Mouse (Mus musculus): ENCODE results near the gene Gm609. TPM values are rescaled to one million over a fixed set of nuclear protein-coding genes. Genes with fewer than 3 reads are reported as not detected.
"Not testable (repeated sequence)": the region's sequence is repeated elsewhere in the genome, so short reads cannot be mapped to it uniquely, and the experiment has no call there.

Gene Gm609
- polyA plus RNA-seq, 1 experiment from 2014 or later = not detected

GRCm38 (mm10) chr16:45427651-45428050, 65.1 kb downstream of the Gm609 start:
- WGBS (ENCODE audit: insufficient replicate concordance) = 72% methylated on average over 9 of the region's 9 CpGs
- Histone ChIP-seq H3K9me3 (replicated peaks) (no peaks in the 10 kb centered on the region), H3K27me3 (no peaks in the 10 kb centered on the region), H3K9ac (no peak overlapping the region), H3K36me3 (replicated peaks) (no peaks in the 10 kb centered on the region), H3K4me3 (replicated peaks) (no peak overlapping the region), H3K4me1 (replicated peaks) (no peaks in the 10 kb centered on the region), H3K4me2 (no peak overlapping the region), H3K27ac (replicated peaks) (no peak overlapping the region)
- ATAC-seq (ENCODE audit: insufficient read depth) = no peak

GRCm38 (mm10) chr16:45413497-45413896, 79.3 kb downstream of the Gm609 start:
- H3K27ac ChIP-seq (replicated peaks) = no peak overlapping the region

GRCm38 (mm10) chr16:45409064-45409446, 83.7 kb downstream of the Gm609 start:
- H3K9me3 ChIP-seq (replicated peaks); H3K4me1 ChIP-seq (replicated peaks); H3K9ac ChIP-seq; ATAC-seq (ENCODE audit: insufficient read depth); H3K4me3 ChIP-seq (replicated peaks); H3K27ac ChIP-seq (replicated peaks); H3K36me3 ChIP-seq (replicated peaks): not testable (repeated sequence)
- H3K27me3 ChIP-seq = peaks cover 15% of the 10 kb centered on the region
- H3K4me2 ChIP-seq = peak overlapping the region; percentile 55
- 27% methylated on average over 7 of the region's 7 CpGs for WGBS (ENCODE audit: insufficient replicate concordance)

More at GRCm38 (mm10) chr16:45413497-45413896, 79.3 kb downstream of the Gm609 start:
- Histone ChIP-seq H3K36me3 (replicated peaks) (no peaks in the 10 kb centered on the region), H3K9me3 (replicated peaks) (no peaks in the 10 kb centered on the region), H3K4me1 (replicated peaks) (no peaks in the 10 kb centered on the region), H3K9ac (no peak overlapping the region), H3K27me3 (peaks cover 6% of the 10 kb centered on the region), H3K4me2 (no peak overlapping the region), H3K4me3 (replicated peaks) (no peak overlapping the region)
- no peak for ATAC-seq (ENCODE audit: insufficient read depth)

GRCm38 (mm10) chr16:45408425-45409063, 84.2 kb downstream of the Gm609 start, which contains the start of gene Cd200:
TSS of gene Cd200 (minus strand) at chr16:45409053.
- ATAC-seq (ENCODE audit: insufficient read depth) = no peak
- H3K36me3 ChIP-seq (replicated peaks) = no peaks in the 10 kb centered on the region
- H3K27ac ChIP-seq (replicated peaks) = no peak within 1 kb of the TSS
- H3K9me3 ChIP-seq (replicated peaks) = no peaks in the 10 kb centered on the region
- peaks cover 15% of the 10 kb centered on the region for H3K27me3 ChIP-seq
- H3K4me2 ChIP-seq = peak within 1 kb of the TSS; percentile 55
- H3K4me3 ChIP-seq (replicated peaks) = peak within 1 kb of the TSS; percentile 36
- H3K4me1 ChIP-seq (replicated peaks) = no peaks in the 10 kb centered on the region
- 1% methylated on average over 28 of the region's 28 CpGs for WGBS (ENCODE audit: insufficient replicate concordance)
- H3K9ac ChIP-seq = no peak within 1 kb of the TSS

GRCm38 (mm10) chr16:45407645-45408400, 84.9 kb downstream of the Gm609 start:
- Histone ChIP-seq H3K4me1 (replicated peaks) (no peaks in the 10 kb centered on the region), H3K27me3 (peaks cover 15% of the 10 kb centered on the region), H3K9me3 (replicated peaks) (no peaks in the 10 kb centered on the region), H3K27ac (replicated peaks) (no peak overlapping the region), H3K36me3 (replicated peaks) (no peaks in the 10 kb centered on the region), H3K9ac (no peak overlapping the region), H3K4me2 (0 out of 2 replicates have a peak overlapping the region, but pooled peaks have one; percentile 55), H3K4me3 (replicated peaks) (peak overlapping the region; percentile 36; the same call in 1 of the 2 replicates)
- no peak for ATAC-seq (ENCODE audit: insufficient read depth)
- 33% methylated on average over 9 of the region's 9 CpGs for WGBS (ENCODE audit: insufficient replicate concordance)

GRCm38 (mm10) chr16:45407091-45407490, 85.7 kb downstream of the Gm609 start:
- H3K9me3 ChIP-seq (replicated peaks) = no peaks in the 10 kb centered on the region
- no peaks in the 10 kb centered on the region for H3K36me3 ChIP-seq (replicated peaks)
- H3K4me3 ChIP-seq (replicated peaks) = no peak overlapping the region
- no peak for ATAC-seq (ENCODE audit: insufficient read depth)
- peaks cover 15% of the 10 kb centered on the region for H3K27me3 ChIP-seq
- no peak overlapping the region for H3K27ac ChIP-seq (replicated peaks)
- H3K4me1 ChIP-seq (replicated peaks) = no peaks in the 10 kb centered on the region
- no peak overlapping the region for H3K4me2 ChIP-seq
- H3K9ac ChIP-seq = no peak overlapping the region
- WGBS (ENCODE audit: insufficient replicate concordance) = 70% methylated on average over 5 of the region's 5 CpGs

- 0 out of 2 replicates have a peak, but pooled peaks cover 4% of the 10 kb centered on the region for H3K27me3 ChIP-seq
- no peak overlapping the region for H3K9ac ChIP-seq
- no peak overlapping the region for H3K4me2 ChIP-seq
- 43% methylated on average over 2 of the region's 2 CpGs for WGBS (ENCODE audit: insufficient replicate concordance)
- no peaks in the 10 kb centered on the region for H3K9me3 ChIP-seq (replicated peaks)
- no peaks in the 10 kb centered on the region for H3K36me3 ChIP-seq (replicated peaks)
- H3K4me3 ChIP-seq (replicated peaks) = no peak overlapping the region
- H3K4me1 ChIP-seq (replicated peaks) = no peaks in the 10 kb centered on the region
- no peak for ATAC-seq (ENCODE audit: insufficient read depth)
- no peak overlapping the region for H3K27ac ChIP-seq (replicated peaks)
Measured at GRCm38 (mm10) chr16:45402951-45403350, 89.8 kb downstream of the Gm609 start.

GRCm38 (mm10) chr16:45402036-45402435, 90.7 kb downstream of the Gm609 start:
- 66% methylated on average over 1 of the region's 1 CpGs for WGBS (ENCODE audit: insufficient replicate concordance)
- no peaks in the 10 kb centered on the region for H3K36me3 ChIP-seq (replicated peaks)

GRCm38 (mm10) chr16:45399947-45400555, 92.7 kb downstream of the Gm609 start:
- WGBS (ENCODE audit: insufficient replicate concordance) = 44% methylated on average over 9 of the region's 9 CpGs
- no peak overlapping the region for H3K27ac ChIP-seq (replicated peaks)

More at GRCm38 (mm10) chr16:45402036-45402435, 90.7 kb downstream of the Gm609 start:
- no peaks in the 10 kb centered on the region for H3K9me3 ChIP-seq (replicated peaks)
- no peak for ATAC-seq (ENCODE audit: insufficient read depth)
- no peak overlapping the region for H3K4me2 ChIP-seq
- no peaks in the 10 kb centered on the region for H3K4me1 ChIP-seq (replicated peaks)
- H3K9ac ChIP-seq = no peak overlapping the region
- H3K27ac ChIP-seq (replicated peaks) = no peak overlapping the region
- no peaks in the 10 kb centered on the region for H3K27me3 ChIP-seq
- no peak overlapping the region for H3K4me3 ChIP-seq (replicated peaks)

GRCm38 (mm10) chr16:45399411-45399810, 93.4 kb downstream of the Gm609 start:
- Histone ChIP-seq H3K4me2 (no peak overlapping the region), H3K36me3 (replicated peaks) (no peaks in the 10 kb centered on the region), H3K27me3 (no peaks in the 10 kb centered on the region), H3K4me3 (replicated peaks) (no peak overlapping the region), H3K9me3 (replicated peaks) (no peaks in the 10 kb centered on the region), H3K4me1 (replicated peaks) (no peaks in the 10 kb centered on the region), H3K9ac (no peak overlapping the region), H3K27ac (replicated peaks) (no peak overlapping the region)
- 56% methylated on average over 3 of the region's 3 CpGs for WGBS (ENCODE audit: insufficient replicate concordance)
- ATAC-seq (ENCODE audit: insufficient read depth) = no peak

More at GRCm38 (mm10) chr16:45399947-45400555, 92.7 kb downstream of the Gm609 start:
- no peak overlapping the region for H3K9ac ChIP-seq
- no peaks in the 10 kb centered on the region for H3K27me3 ChIP-seq
- no peaks in the 10 kb centered on the region for H3K4me1 ChIP-seq (replicated peaks)
- no peak overlapping the region for H3K4me2 ChIP-seq
- no peaks in the 10 kb centered on the region for H3K9me3 ChIP-seq (replicated peaks)
- no peaks in the 10 kb centered on the region for H3K36me3 ChIP-seq (replicated peaks)
- no peak for ATAC-seq (ENCODE audit: insufficient read depth)
- no peak overlapping the region for H3K4me3 ChIP-seq (replicated peaks)

GRCm38 (mm10) chr16:45397440-45397839, 95.3 kb downstream of the Gm609 start:
- H3K27me3 ChIP-seq = no peaks in the 10 kb centered on the region
- no peaks in the 10 kb centered on the region for H3K4me1 ChIP-seq (replicated peaks)
- no peaks in the 10 kb centered on the region for H3K36me3 ChIP-seq (replicated peaks)
- WGBS (ENCODE audit: insufficient replicate concordance) = 62% methylated on average over 2 of the region's 2 CpGs
- H3K4me2 ChIP-seq = no peak overlapping the region
- no peak overlapping the region for H3K9ac ChIP-seq
- no peak overlapping the region for H3K27ac ChIP-seq (replicated peaks)
- ATAC-seq (ENCODE audit: insufficient read depth) = no peak
- H3K9me3 ChIP-seq (replicated peaks) = no peaks in the 10 kb centered on the region
- H3K4me3 ChIP-seq (replicated peaks) = no peak overlapping the region

Measured in liver, embryonic 15.5 days (tissue).